Mouse (Mus musculus): Measurements from ENCODE around the gene Ankrd33. TPM values are rescaled to one million over a fixed set of nuclear protein-coding genes. Genes with fewer than 3 reads are reported as not detected.

Gene Ankrd33
- total and polyA plus RNA-seq, 2 experiments: not detected

DNA sequence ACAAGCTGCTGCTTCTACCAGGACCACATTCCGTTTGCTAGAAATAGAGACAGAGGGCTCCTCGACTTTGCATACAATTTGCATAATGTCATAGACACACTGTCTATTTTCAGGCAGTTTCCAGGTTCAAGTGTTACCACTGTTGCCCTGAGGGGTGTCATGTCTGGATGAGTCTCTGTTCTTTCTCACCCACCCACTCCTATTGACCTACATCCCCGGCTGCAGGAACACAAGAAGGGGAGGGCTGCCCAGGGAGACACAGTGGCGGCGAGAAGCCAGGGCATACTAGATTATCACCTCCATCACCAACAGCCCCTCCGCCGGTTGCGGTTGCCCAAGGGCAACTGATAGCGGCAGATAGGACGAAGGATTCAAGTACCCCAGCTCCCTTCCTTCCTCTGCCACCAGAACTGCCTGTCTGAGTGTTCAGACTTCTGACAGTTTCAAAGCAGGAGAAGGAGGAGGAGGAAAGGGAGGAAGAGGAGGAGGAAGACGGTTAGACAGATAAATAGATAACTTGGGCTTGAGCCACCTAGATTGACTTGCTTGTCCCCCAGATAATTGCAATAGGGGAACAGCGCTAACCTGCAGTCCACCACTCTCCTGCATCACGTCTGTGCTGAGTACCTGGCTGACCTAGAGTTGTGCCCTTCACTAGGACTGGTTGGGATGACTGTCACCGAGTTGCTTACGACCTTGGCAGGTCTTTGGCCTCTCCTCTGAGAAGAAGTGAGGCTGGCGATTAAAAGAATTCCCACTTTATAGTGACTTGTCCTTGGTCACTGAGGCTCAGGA, 31.8 kb downstream of the Ankrd33 start:
- H3K4me1 ChIP-seq (ENCODE audit: control insufficient read depth, insufficient read depth, low read length): peaks cover 5% of the 10 kb centered on the region

DNA sequence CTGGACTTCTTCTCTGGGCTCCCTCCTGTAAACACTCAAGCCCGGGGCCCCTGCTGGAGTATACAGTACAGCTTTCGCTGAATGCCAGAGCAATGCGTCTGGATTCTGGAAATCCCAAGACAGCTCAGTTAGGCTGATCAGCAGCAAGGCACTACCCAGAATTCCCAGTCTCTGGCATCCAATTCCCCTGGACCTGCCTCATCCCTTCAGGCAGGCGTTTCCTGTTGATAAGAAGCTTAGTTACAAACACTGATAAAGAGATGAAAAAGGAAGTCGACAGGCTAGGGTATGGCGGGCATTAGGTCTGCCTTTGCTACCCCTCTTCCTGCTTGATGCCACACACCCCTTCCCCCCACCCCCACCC, 32.3 kb downstream of the Ankrd33 start:
- Histone ChIP-seq H3K9ac (ENCODE audit: low read depth, low read length) (no peak overlapping the region), H3K4me3 (ENCODE audit: insufficient read depth, low read depth, low read length) (no peak overlapping the region), H3K4me1 (ENCODE audit: control insufficient read depth, insufficient read depth, low read length) (peaks cover 5% of the 10 kb centered on the region), H3K27me3 (ENCODE audit: control insufficient read depth, insufficient read depth, low read length) (no peaks in the 10 kb centered on the region), H3K27ac (replicated peaks; ENCODE audit: insufficient read depth, low read depth, low read length) (no peak overlapping the region; the same call in 1 of the 2 replicates), H3K79me2 (ENCODE audit: control insufficient read depth, insufficient read depth, low read length) (no peaks in the 10 kb centered on the region; the same call in 1 of the 2 replicates), H3K36me3 (ENCODE audit: control insufficient read depth, insufficient read depth, low read length) (no peaks in the 10 kb centered on the region)
- TF ChIP-seq CTCF (IDR thresholded peaks at IDR 0.05; ENCODE audit: low read depth, low read length): no peak
- TF ChIP-seq POLR2A (IDR thresholded peaks at IDR 0.05; ENCODE audit: extremely low read depth, insufficient read depth, low read length): no peak
- no peak for DNase-seq (ENCODE audit: extremely low read depth, low read depth, low spot score)
- WGBS: 49% methylated on average over 6 of the region's 6 CpGs

More for the DNA sequence above, 31.8 kb downstream of the Ankrd33 start:
- TF ChIP-seq CTCF (IDR thresholded peaks at IDR 0.05; ENCODE audit: low read depth, low read length): no peak
- TF ChIP-seq POLR2A (IDR thresholded peaks at IDR 0.05; ENCODE audit: extremely low read depth, insufficient read depth, low read length): no peak
- H3K9ac ChIP-seq (ENCODE audit: low read depth, low read length): no peak overlapping the region
- no peak overlapping the region for H3K4me3 ChIP-seq (ENCODE audit: insufficient read depth, low read depth, low read length)
- DNase-seq (ENCODE audit: extremely low read depth, low read depth, low spot score): no peak
- WGBS: 66% methylated on average over 16 of the region's 16 CpGs
- no peaks in the 10 kb centered on the region for H3K36me3 ChIP-seq (ENCODE audit: control insufficient read depth, insufficient read depth, low read length)
- no peak overlapping the region; the same call in 1 of the 2 replicates for H3K27ac ChIP-seq (replicated peaks; ENCODE audit: insufficient read depth, low read depth, low read length)
- no peaks in the 10 kb centered on the region for H3K27me3 ChIP-seq (ENCODE audit: control insufficient read depth, insufficient read depth, low read length)
- H3K79me2 ChIP-seq (ENCODE audit: control insufficient read depth, insufficient read depth, low read length): no peaks in the 10 kb centered on the region; the same call in 1 of the 2 replicates

DNA sequence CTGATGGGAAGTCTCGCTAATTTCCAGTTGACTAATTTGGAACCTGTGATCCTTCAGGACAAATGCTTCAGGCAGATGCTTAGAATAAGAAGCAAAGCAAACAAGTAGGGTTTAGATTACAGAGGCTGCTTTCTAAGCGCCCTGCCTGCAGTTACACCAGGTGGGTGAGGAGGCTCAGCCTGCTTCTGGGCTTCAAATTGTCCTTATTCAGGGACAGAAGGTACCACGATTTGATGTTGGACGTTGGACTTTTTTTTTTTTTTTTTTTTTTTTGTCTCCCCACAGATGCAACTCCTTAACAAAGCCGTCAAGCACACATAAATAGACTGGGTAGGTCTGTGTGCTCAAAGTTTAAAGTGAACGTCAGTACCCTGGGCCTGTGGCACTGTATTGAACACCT, 33.0 kb downstream of the Ankrd33 start:
- H3K4me1 ChIP-seq (ENCODE audit: control insufficient read depth, insufficient read depth, low read length): no peaks in the 10 kb centered on the region
- H3K27me3 ChIP-seq (ENCODE audit: control insufficient read depth, insufficient read depth, low read length): no peaks in the 10 kb centered on the region
- H3K27ac ChIP-seq (replicated peaks; ENCODE audit: insufficient read depth, low read depth, low read length): no peak overlapping the region
- no peaks in the 10 kb centered on the region for H3K79me2 ChIP-seq (ENCODE audit: control insufficient read depth, insufficient read depth, low read length)
- H3K36me3 ChIP-seq (ENCODE audit: control insufficient read depth, insufficient read depth, low read length): no peaks in the 10 kb centered on the region
- no peak overlapping the region for H3K4me3 ChIP-seq (ENCODE audit: insufficient read depth, low read depth, low read length)
- no peak overlapping the region for H3K9ac ChIP-seq (ENCODE audit: low read depth, low read length)
- WGBS: 75% methylated on average over 6 of the region's 6 CpGs
- TF ChIP-seq CTCF (IDR thresholded peaks at IDR 0.05; ENCODE audit: low read depth, low read length): no peak
- no peak for TF ChIP-seq POLR2A (IDR thresholded peaks at IDR 0.05; ENCODE audit: extremely low read depth, insufficient read depth, low read length)
- no peak for DNase-seq (ENCODE audit: extremely low read depth, low read depth, low spot score)

DNA sequence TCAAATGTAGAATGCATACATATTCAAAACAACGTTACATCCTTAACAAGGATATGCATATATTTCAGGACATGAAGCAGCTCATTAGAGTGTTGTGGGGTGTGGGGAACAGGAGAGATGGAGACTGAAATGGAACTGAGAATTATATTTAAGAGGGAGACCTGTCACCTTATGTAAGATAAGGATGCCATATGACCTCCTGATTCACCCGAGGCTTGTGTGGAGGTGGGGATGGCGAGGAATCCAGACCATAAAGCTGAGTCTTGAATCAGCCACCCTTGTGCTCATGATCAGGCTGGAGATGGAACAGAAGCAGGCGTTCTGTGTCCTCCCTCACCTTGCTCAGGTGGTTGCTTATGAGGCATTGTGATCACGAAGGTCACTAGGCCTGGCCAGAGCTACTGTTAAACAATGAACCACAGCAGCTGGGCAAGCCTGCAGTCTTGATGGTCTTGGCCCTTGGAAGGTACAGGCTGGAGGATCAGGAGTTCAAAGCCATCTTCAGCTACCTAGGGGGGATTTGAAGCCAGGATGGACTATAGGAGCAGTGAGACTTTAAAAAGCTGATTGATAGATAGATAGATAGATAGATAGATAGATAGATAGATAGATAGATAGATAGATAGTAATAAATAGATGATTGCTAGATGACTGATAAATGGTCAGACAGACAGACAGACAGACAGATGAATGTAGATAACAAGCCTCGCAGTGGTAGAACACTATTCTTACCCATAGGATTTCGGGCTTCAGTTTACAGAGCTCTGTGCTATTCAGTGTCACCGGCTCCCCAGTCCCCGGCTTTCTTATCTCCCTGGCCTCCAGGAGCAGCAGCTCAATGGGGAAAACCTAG, 36.1 kb downstream of the Ankrd33 start:
- no peaks in the 10 kb centered on the region for H3K79me2 ChIP-seq (ENCODE audit: control insufficient read depth, insufficient read depth, low read length)
- no peak overlapping the region for H3K9ac ChIP-seq (ENCODE audit: low read depth, low read length)
- no peaks in the 10 kb centered on the region for H3K4me1 ChIP-seq (ENCODE audit: control insufficient read depth, insufficient read depth, low read length)
- no peak overlapping the region for H3K27ac ChIP-seq (replicated peaks; ENCODE audit: insufficient read depth, low read depth, low read length)
- TF ChIP-seq CTCF (IDR thresholded peaks at IDR 0.05; ENCODE audit: low read depth, low read length): no peak
- TF ChIP-seq POLR2A (IDR thresholded peaks at IDR 0.05; ENCODE audit: extremely low read depth, insufficient read depth, low read length): no peak
- H3K4me3 ChIP-seq (ENCODE audit: insufficient read depth, low read depth, low read length): no peak overlapping the region
- WGBS: 82% methylated on average over 9 of the region's 9 CpGs
- no peaks in the 10 kb centered on the region for H3K36me3 ChIP-seq (ENCODE audit: control insufficient read depth, insufficient read depth, low read length)
- H3K27me3 ChIP-seq (ENCODE audit: control insufficient read depth, insufficient read depth, low read length): no peaks in the 10 kb centered on the region
- DNase-seq (ENCODE audit: extremely low read depth, low read depth, low spot score): no peak

DNA sequence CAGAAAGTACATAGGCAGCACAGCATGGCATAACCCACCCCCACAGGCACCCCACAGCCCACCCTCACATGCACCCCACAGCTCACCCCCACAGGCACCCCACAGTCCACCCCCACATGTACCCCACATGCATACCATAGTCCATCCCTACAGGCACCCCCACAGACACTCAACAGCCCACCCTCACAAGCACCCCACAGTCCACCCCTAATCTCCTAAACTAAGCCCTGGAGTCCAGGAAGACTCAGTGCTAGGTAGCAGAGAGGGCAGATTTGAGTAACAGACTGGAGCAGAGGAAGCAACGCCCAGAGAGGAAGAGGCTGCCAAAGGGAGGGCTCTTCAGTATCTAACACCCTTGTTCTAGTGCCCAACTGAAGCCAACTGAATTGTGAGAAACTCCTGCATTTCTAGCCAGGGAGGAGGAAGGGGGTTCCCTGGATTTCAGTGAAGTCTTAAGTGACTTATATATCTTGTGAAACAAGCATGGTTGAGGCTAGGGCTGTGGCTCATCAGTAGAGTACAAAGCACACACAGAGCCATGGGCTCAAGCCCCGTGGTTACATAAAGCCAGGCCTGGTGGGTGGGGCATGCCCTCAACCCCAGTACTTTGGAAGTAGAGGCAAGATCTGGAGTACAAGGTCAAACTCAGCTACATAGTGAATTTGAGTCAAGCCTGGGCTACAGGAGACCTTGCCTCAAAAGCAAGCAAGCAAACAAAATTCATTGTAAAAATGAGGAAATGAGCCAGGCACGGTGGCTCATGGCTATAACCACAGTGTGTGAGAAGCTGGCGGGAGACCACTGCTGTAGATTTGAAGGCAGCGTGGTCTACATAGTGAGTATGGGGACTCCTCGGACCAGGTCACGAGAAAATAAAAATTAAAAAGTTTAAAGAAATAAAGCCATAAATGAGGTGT, 39.4 kb downstream of the Ankrd33 start:
- H3K4me1 ChIP-seq (ENCODE audit: control insufficient read depth, insufficient read depth, low read length): no peaks in the 10 kb centered on the region
- H3K27ac ChIP-seq (replicated peaks; ENCODE audit: insufficient read depth, low read depth, low read length): no peak overlapping the region
- no peak overlapping the region for H3K4me3 ChIP-seq (ENCODE audit: insufficient read depth, low read depth, low read length)
- TF ChIP-seq CTCF (IDR thresholded peaks at IDR 0.05; ENCODE audit: low read depth, low read length): no peak
- no peak for TF ChIP-seq POLR2A (IDR thresholded peaks at IDR 0.05; ENCODE audit: extremely low read depth, insufficient read depth, low read length)
- 80% methylated on average over 7 of the region's 7 CpGs for WGBS
- no peaks in the 10 kb centered on the region for H3K27me3 ChIP-seq (ENCODE audit: control insufficient read depth, insufficient read depth, low read length)
- no peaks in the 10 kb centered on the region for H3K36me3 ChIP-seq (ENCODE audit: control insufficient read depth, insufficient read depth, low read length)
- no peaks in the 10 kb centered on the region for H3K79me2 ChIP-seq (ENCODE audit: control insufficient read depth, insufficient read depth, low read length)
- H3K9ac ChIP-seq (ENCODE audit: low read depth, low read length): no peak overlapping the region
- DNase-seq (ENCODE audit: extremely low read depth, low read depth, low spot score): no peak
